Mouse (Mus musculus) embryo, embryonic 9.5 days (tissue): ENCODE data around the gene Trip11.

Experiments
- DNase-seq: peaks from one replicate; pipeline ENCODE4 v3.0.0-alpha.2; 2017; ENCODE audit errors: extremely low spot score

Gene Trip11

DNA sequence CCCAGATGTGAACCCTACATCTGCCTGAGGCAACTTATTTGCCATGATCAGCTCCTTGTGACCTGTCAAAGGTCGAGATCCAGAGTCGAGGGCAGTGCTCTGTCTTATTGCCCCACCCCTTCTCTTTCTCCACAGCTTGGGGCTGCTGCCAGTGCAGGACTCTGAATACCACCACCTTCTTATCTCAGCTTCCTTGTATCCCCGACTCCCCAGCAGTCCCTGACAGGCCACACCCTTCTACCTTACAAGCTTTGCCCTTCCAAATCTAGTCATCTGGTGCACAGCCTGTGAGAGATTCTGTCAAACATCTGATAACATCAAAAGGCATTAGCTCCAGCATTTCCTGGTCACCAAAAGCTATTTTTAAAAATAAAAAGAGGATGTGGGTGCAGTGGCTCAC, 91.5 kb downstream of the Trip11 start:
- no peak for DNase-seq

DNA sequence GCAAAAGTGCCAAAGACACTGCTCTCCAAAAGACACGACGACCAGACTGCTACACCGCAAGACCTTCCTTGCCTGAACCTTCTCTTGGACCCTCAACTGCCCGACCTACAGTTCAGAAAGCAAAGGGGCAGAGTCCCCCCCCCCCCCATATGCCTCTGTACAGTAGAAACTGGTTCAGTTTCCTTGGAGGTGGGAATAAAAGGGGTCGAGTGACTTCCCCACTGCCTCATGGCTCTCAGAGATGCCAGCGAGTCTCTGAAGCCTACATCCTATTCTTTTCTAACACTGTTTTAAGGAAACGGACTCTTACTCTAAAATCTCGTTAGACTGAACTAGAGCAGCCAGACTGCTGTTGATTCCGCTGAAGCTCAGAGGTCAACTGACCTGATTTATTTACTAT, 93.5 kb downstream of the Trip11 start:
- DNase-seq = no peak

DNA sequence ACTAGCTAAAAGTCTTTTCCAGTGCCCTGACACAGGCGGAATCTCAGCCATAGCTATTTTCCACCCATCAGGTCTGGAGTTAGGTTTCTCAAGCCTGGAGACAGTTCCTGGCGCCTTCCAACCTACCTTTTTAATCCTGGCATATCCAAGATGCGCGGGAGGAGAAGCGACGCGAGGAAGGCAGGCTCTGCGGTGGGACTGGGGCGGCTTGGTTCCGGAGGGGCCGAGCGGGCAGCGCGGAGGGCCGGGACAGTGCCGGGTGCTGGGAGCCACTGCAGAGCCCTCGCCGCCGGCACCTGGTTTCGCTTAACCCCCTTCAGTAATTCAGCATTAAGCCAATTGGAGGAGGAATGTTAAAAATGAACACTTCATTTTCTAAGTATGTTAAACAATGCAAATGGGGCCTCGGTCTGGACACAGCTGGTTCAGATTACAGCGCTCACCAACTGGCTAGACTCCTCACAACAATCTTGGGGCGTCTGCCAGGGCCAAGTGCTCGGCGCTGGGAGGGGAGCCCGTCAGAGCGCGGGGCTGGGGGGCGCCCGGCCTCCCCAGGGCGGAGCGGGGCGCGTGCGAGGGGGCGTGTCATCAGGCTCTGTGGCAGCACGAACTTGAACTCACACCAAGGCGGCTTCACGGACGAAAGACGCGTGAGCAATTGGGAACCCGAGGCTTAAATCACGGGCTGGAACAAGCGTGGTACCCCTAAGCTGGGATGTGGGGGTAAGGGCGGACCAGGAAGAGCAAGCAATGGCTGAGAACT, 94.3 kb downstream of the Trip11 start, which contains the start of gene Fbln5:
Gene Fbln5, minus strand, starts transcription at position 448 of the 763 bp plus-strand sequence.
- peak; percentile 67 for DNase-seq

DNA sequence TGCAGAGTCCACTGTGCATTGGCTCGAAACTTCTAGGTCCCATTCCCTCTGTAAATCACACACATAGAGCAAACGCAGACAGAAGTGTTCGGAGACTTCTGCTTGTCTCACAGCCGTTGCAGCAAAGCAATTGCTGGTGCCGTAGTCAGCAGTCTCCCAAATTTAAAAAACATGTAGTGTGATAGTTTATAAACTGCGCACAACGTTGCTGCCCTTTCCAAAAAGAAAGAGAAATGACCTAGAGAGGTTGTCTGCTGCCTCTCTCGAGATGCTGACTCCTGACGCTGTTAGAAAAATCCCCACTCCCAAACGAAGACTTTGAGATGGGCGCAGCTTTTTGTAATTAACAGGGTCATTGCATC, 94.8 kb downstream of the Trip11 start:
- no peak for DNase-seq

DNA sequence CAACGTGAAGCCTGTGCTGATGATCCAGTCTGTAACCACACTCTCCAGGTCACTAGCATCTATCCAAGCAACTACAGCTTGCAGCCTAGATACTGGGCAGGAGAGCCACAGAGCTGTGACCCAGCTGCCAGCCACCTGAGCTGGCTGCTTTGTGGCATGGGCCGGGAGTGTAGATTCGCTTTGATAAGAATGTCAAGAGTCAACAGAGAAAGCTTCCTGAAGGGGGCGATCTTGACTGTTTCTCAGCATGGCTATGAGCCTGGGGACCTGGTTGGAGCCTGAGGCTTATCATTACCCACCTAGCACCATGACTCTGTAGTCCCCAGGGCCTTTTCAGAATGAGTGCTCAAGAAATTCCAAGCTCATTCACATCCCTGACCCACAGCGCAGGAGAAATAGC, 96.3 kb downstream of the Trip11 start:
- peak; percentile 27 for DNase-seq

DNA sequence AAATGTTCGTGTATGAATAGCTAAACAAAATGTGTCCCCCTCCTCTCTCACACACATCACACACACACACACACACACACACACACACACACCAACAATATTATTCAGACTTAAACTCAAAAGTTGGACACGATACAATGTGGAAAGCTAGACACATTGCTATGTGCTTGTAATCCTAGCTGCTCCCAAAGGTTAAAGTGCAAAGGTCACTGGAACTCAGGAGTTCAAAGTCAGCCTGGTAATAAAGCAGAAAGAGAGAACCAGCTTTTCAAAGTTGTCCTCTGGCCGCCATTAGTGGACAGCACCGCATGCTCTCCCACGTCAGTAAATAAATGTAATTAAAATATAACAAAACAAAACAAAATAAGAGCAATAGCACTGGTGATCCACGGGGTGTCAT, 97.3 kb downstream of the Trip11 start:
- no peak for DNase-seq

DNA sequence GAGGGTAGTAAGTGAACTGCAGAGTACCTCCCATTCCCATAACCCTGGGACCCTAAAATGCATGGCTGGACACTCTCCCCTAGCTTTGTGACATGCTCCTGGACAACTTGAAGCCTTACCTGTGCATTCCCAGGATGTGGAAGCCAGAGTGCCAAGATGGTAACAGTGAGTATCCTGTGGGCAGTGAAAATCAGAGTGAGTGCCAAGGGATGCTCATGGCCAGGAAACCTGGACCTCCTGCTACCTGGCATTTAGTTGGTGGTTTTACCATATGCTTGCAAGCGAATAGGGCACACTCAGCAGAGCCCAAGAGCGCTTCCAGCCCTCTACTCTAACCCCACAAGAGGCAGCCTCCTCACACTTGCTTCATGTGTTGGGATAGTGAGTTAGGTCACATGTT, 98.6 kb downstream of the Trip11 start:
- no peak for DNase-seq

DNA sequence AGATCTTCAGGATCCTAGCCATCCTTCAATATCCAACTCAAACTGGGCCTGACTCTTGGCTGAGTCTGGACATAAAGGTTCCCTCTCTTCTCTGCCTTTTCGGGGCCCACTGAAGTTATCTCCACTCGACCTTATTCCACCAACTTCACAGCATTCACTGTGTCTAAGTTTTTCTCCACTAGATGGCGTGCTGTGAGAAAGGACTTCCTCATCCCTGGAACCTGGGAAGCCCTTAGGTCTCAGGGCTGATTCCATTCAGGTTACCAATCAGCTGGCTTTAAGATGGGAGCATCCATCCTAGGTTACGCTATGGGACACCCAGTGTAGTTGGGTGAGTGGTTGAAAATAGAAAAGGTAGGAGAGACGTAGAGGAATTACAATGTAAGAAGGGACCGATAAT, 101.9 kb downstream of the Trip11 start:
- no peak for DNase-seq

DNA sequence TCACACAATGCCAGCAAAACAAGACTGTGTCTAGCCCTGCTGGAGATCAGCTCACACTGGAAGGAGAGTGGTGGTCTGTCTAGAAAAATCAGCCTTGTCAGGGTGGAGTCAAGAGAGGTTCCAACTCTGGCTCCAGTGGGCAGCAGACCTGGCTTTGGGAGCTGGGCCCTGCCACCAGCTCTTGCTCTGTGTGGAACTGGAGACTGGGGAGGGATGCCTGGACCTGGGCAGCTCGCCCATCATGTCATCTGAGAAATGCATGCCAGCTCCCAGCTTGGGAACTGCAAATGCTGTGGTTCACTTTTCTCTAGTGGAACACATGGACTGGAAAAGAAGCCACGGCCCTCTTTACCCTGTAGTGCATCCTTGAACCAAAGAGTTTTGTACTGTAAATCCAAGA, 102.6 kb downstream of the Trip11 start:
- no peak for DNase-seq

DNA sequence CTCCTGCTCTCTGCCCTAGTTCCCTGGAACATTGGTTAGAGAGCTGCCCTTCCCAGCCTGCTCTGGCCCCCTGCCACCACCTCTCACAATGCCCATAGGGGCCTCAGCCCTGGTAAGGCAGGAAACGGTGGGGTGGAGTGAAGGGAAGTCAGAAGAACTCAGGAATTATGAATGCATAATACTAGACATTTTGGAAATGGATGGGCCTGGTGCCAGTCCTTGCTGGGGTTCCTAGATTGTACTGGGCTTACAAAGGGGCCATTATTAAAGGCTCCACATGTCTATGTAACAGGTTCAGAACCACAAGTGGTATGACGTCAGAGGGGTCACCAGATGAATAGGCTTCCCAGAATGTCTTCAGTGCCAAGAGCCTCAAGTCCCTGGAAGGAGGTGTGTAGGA, 105.7 kb downstream of the Trip11 start:
- DNase-seq = no peak

DNA sequence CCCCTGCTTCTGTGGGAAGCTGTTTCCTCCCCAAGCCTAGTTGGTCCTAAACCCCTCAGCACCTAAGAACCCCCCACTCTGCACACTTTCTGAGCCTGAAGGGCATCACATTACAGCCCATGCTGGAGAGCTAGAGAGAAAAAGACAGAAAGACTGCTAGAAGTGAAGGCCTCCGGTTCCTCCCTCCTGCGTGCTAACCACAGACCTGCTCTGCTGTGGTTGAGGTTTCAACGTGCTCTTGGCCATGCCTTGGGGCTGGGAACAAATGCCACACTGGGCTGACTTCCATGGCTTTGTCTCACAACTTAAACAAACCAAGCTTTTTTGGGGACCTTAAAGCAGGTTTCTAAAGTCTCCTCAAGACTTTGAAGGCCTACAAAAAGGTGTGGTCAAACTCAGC, 110.6 kb downstream of the Trip11 start:
- no peak for DNase-seq

DNA sequence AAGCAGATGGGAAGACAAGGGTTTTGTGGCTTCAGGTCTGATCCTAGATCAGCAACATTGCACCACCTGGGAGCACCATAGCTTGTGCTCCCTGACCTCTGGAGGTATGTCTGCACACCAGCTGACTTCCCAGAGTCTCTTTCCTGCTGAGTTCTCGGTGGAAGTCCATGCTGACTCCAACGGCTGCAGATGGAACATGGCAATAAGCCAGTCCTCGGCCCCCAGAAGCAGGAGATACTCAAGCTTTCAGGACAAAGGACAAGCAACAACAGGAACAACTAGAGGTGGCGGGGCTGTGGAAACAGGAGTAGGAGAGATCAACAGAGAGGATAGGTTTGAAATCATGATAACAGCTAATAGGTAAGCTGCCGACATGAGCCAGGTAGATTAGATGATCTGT, 111.3 kb downstream of the Trip11 start:
- DNase-seq = no peak

DNA sequence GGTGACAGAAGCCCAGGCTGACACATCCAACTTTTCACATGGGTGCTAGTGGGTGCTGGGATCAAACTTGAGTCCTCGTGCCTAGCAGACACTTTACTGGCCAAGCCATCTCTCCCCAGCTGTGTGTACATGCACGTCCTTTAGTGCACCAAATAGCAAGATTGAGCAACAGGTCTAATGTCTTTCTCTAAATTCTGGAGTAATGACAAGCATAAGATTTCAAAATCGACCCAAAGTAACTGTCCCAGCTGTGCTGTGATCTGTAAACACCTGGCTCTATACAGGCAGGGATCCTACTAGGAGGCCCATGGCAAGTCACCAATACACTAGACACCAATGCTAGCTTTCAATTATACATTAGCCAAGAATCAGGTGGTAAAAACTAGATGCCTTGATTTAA, 112.0 kb downstream of the Trip11 start:
- DNase-seq = no peak

DNA sequence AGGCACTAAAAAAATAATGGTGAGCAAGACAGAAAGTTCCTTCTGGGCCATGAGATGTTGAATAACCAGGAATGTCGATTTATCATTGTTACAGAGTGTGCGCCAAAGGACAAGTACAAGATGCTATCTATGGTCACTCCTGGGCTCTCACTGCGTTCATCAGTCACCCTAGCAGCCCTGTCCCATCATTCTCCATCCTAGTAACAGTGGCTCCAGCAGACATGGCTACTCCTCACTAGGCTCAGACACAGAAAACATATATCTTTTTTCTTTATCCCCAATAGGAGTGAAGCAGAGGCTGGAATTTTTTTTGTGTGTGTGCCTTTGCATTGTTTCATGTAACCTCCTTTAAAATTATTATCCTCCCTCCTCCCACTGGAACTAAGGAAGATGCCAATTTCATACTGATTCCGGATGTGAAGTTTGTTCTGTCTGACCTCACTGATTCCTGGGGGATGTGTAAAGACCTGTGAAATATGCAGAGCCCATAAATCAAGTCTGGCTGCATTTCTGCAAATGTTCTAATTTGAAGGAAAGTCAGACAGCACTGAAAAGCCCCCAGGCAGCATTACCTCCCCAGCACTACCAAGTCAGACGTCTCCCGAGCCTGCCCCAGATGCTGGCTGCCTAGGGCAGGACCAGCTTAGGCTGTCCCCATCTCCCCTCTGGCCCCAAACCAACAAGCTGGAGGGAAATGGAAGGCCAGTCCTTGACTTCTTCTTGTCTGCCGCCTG, 114.7 kb downstream of the Trip11 start:
- no peak for DNase-seq

DNA sequence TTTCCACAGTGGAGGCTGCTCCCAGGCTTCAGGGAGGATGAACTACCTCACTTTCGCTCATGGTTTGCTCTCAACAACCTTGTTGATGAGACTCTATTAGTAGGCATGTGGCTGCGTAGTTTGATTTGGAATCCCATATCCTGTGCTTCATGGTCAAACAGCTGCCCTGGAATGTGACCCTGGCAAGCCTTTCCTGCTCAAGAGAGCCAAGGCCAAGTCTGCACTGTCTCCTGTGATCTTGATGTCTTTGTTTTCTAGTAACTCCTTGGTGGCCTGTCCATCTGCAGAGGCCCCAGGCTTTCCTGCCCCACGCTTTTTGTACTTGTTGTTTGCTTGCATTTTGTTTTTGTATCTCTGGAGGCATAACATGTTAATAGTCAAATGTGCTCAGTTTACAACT, 118.6 kb downstream of the Trip11 start:
- no peak for DNase-seq

DNA sequence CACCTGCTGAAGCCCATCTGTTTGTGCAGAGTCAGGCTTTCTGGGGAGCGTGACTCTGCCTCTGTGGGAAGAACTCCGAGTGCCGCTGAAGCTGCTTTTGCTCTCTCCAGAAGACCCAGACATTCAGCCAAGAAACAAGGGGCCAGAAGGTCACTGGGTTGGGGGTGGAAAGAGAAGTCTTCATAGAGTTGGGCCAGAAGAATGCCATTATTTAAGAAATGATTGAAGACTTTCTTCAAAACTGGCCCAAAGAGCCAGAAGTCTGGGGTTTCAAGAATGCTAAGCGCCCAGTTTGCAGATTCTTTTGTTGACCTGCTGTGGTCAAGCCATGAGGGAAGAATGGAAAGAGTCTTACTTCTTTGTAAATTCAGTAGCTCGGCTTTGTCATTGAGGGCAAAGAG, 119.8 kb downstream of the Trip11 start:
- no peak for DNase-seq

DNA sequence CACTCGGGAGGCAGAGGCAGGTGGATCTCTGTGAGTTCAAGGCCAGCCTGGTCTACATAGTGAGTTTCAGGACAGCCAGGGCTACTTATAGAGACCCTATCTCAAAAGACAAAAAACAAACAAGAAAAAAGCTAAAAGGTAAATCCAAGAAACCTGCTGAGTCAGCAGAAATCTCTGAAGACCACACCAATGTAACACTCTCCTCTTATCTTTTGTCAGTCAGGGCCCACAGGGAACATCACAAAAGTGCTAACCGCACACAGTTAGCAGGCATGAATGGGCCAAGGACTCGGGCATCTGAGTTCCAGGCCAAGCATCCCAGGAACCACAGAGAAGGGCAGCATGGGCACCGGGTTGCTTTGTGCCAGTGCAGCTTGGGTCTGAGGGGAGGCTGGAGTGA, 120.4 kb downstream of the Trip11 start:
- DNase-seq = no peak

DNA sequence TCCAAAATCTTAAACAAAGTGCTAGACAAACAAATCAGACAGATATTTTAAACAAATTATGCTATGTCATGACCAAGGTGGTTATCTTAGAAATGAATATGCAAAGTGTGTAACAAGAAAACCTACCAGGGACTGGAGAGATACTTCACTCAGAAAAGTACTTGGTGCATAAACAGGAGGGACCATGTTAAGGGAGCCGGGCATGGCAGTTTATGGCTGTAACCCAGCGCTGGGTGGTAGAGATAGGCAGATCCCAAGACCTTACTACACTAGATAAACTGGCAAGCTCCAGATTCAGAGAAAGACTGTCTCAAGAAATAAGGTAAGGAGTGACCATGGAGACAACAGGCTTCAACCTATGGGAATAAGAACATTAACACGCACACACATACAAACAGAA, 123.3 kb downstream of the Trip11 start:
- DNase-seq = no peak

DNA sequence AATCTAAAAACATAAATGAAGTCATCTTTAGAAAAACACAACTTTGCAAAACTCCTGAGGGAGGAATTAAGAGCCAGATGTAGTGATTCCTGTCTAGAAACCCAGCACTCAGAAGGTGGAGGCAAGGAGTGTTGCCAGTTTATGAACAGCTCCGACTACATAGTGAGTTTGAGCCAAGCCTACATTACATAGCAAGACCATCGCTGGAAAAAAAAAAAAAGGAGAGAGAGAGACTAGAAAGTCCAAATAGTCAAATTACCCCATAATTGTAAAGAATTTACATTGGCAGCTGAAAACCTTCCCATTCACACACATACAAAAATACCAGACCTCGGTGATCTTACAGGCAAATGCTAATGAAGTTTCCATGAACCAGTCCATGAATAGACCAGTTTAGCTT, 123.8 kb downstream of the Trip11 start:
- DNase-seq = no peak
